Mouse (Mus musculus): ENCODE measurements around the gene Car7. TPM values are rescaled to one million over a fixed set of nuclear protein-coding genes. Genes with fewer than 3 reads are reported as not detected.

Gene Car7
- polyA plus RNA-seq, 1 experiment: 1.9 TPM

Other genes with a start within 250 kb of the Car7 start
- not detected in 2 replicates for gene Cmtm2a, start 241.5 kb upstream of the Car7 start, polyA plus RNA-seq (2012; rRNA removed)
- gene Gm45711, start 224.6 kb upstream of the Car7 start, polyA plus RNA-seq (2012; rRNA removed): not detected in 2 replicates
- not detected in 2 replicates for gene Cmtm1, start 224.5 kb upstream of the Car7 start, polyA plus RNA-seq (2012; rRNA removed)
- not detected in 2 replicates for gene Gm11020, start 213.1 kb upstream of the Car7 start, polyA plus RNA-seq (2012; rRNA removed)
- gene Cmtm2b, start 212.5 kb upstream of the Car7 start, polyA plus RNA-seq (2012; rRNA removed): not detected in 2 replicates
- gene Cmtm3, start 195.3 kb upstream of the Car7 start, polyA plus RNA-seq (2012; rRNA removed): 20.9 and 24.8 TPM in 2 replicates
- 20.9 and 29.5 TPM in 2 replicates for gene Cmtm4, start 138.9 kb upstream of the Car7 start, polyA plus RNA-seq (2012; rRNA removed)
- gene Dync1li2, start 91.6 kb upstream of the Car7 start, polyA plus RNA-seq (2012; rRNA removed): 9.9 and 12.2 TPM in 2 replicates
- gene Terb1, start 24.8 kb upstream of the Car7 start, polyA plus RNA-seq (2012; rRNA removed): 0.02 and 0.04 TPM in 2 replicates
- 9.9 and 10.4 TPM in 2 replicates for gene Nae1, start 52 bp upstream of the Car7 start, polyA plus RNA-seq (2012; rRNA removed)
- 3.8 and 7.1 TPM in 2 replicates for gene Pdp2, start 56.8 kb downstream of the Car7 start, polyA plus RNA-seq (2012; rRNA removed)
- 0.07 and 0.11 TPM in 2 replicates for gene Cdh16, start 89.7 kb downstream of the Car7 start, polyA plus RNA-seq (2012; rRNA removed)
- gene Rrad, start 96.6 kb downstream of the Car7 start, polyA plus RNA-seq (2012; rRNA removed): 3.3 and 3.6 TPM in 2 replicates
- gene Ciao2b, start 107.3 kb downstream of the Car7 start, polyA plus RNA-seq (2012; rRNA removed): 51.4 and 51.9 TPM in 2 replicates
- gene Ces2a, start 199.3 kb downstream of the Car7 start, polyA plus RNA-seq (2012; rRNA removed): 86.2 and 136 TPM in 2 replicates